In the genomic region with DNA sequence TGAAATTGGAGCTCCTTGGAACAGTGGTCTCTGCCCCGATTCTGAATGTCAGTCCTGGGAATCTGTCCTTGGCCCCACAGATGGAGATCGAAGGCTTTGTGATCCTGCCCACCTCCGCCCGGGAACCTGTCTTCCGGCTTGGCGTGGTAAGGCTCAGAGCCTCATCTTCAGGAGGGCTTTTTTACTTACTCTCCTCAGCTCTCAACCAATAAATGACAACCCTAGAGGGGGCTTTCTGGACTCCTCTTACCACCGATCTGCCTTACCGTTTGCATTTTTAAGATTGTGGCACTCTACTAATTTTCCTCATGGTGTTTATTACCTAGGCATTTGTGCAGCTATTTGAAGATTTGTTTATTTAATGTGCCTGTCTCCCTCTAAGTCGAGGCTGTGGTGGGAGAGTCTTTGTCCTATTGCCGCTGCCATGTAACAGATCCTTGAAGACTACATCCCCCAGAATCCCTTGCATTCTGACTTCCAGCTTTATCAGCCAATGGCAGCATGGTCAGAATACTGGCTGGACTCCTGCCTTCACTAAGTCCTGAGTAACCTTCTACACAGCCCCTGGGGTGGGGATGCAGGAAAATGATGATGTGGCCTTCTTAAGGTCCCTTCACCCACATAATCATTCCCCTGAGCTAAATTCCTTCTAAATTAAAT, we compare ENCODE assay signal across 8 mouse cellular contexts. TPM values are rescaled to one million over a fixed set of nuclear protein-coding genes. Genes with fewer than 3 reads are reported as not detected.
DNase-seq lines count a peak whose midpoint lies in the region; ATAC-seq lines count a peak whose summit lies in the region.

No protein-coding gene starts in this region.

- peak; percentile 63; the same call in 1 of the 2 replicates for ATAC-seq in forebrain, embryonic 15.5 days (replicated peaks)

- H3K9me3 ChIP-seq in forebrain, embryonic 15.5 days = no peaks in the 10 kb centered on the region
- H3K9me3 ChIP-seq in limb, embryonic 10.5 days (replicated peaks) = no peaks in the 10 kb centered on the region

- no peaks in the 10 kb centered on the region for H3K36me3 ChIP-seq in forebrain, embryonic 15.5 days
- no peaks in the 10 kb centered on the region for H3K36me3 ChIP-seq in limb, embryonic 10.5 days

- DNase-seq in kidney, adult 11 months = peak; percentile 7
- DNase-seq in kidney, adult 18-20 months = no peak
- DNase-seq in cerebellum, postnatal 10 days = peak; percentile 68 to 71
- no peak for DNase-seq in limb, embryonic 10.5 days (ENCODE audit: low spot score)
- DNase-seq in MN1 (ENCODE audit: low spot score) = no peak
- no peak for DNase-seq in frontal cortex, postnatal 14 days (ENCODE audit: low spot score in 2 of 2)
- no peak for DNase-seq in layer of hippocampus, postnatal 25 days (ENCODE audit: extremely low spot score in 1 of 2, low spot score in 1 of 2)

- no peak overlapping the region for H3K4me2 ChIP-seq in forebrain, embryonic 15.5 days (replicated peaks)

- 62% methylated on average over 10 of the region's 10 CpGs for WGBS in forebrain, embryonic 15.5 days
- WGBS in limb, embryonic 10.5 days = 56% methylated on average over 10 of the region's 10 CpGs

- no peak overlapping the region for H3K9ac ChIP-seq in forebrain, embryonic 15.5 days (replicated peaks)

- H3K27me3 ChIP-seq in forebrain, embryonic 15.5 days = no peaks in the 10 kb centered on the region
- H3K27me3 ChIP-seq in limb, embryonic 10.5 days (ENCODE audit: low read depth, poor library complexity, severe bottlenecking) = no peaks in the 10 kb centered on the region

- H3K4me1 ChIP-seq in forebrain, embryonic 15.5 days = no peaks in the 10 kb centered on the region
- no peaks in the 10 kb centered on the region for H3K4me1 ChIP-seq in limb, embryonic 10.5 days

- no peak overlapping the region for H3K27ac ChIP-seq in forebrain, embryonic 15.5 days (replicated peaks)
- peak overlapping the region; percentile 56; the same call in 1 of the 2 replicates for H3K27ac ChIP-seq in limb, embryonic 10.5 days

- no peak overlapping the region for H3K4me3 ChIP-seq in forebrain, embryonic 15.5 days
- 0 out of 2 replicates have a peak overlapping the region, but pooled peaks have one; percentile 12 for H3K4me3 ChIP-seq in limb, embryonic 10.5 days

RNA-seq across cellular contexts. Expression of a gene that starts 18.4 kb away (rescaled TPM):
- 2.4 and 2.7 TPM in 2 replicates for polyA plus RNA-seq in forebrain, embryonic 15.5 days (2015; fragmentation: Nextera tagmentation; extraction: Ambion mirVana)
- 1.9 and 3.9 TPM in 2 replicates for polyA plus RNA-seq in limb, embryonic 10.5 days (2016; fragmentation: Nextera tagmentation; extraction: Ambion mirVana)
- 1 to 10 TPM; 1.3 to 2.7 TPM for total RNA-seq in layer of hippocampus, postnatal 25 days (2021)

RNA-seq across cellular contexts. Expression of a gene that starts 50.8 kb away (rescaled TPM):
- polyA plus RNA-seq in forebrain, embryonic 15.5 days (2015; fragmentation: Nextera tagmentation; extraction: Ambion mirVana) = 108 and 109 TPM in 2 replicates
- 7.0 TPM in 2 replicates for polyA plus RNA-seq in limb, embryonic 10.5 days (2016; fragmentation: Nextera tagmentation; extraction: Ambion mirVana)
- 100 to 1,000 TPM; 315 to 544 TPM for total RNA-seq in layer of hippocampus, postnatal 25 days (2021)

Comparison
In these comparisons a context has a peak if more than half of its experiments do, and no peak if none do; other contexts are left out.
1. DNase-seq: peak in kidney, adult 11 months (single experiment) and cerebellum, postnatal 10 days (2 of 2); none in kidney, adult 18-20 months (single experiment), limb, embryonic 10.5 days (single experiment), MN1 (single experiment), frontal cortex, postnatal 14 days (0 of 2) and layer of hippocampus, postnatal 25 days (0 of 2).
2. RNA of a gene that starts 50.8 kb away (polyA plus RNA-seq): 108 to 109 TPM in forebrain, embryonic 15.5 days; 7.0 TPM in limb, embryonic 10.5 days; every median in the first group is over 10 times any median in the second.